Comparison of ENCODE assay signal across 4 mouse cellular contexts in the genomic region with DNA sequence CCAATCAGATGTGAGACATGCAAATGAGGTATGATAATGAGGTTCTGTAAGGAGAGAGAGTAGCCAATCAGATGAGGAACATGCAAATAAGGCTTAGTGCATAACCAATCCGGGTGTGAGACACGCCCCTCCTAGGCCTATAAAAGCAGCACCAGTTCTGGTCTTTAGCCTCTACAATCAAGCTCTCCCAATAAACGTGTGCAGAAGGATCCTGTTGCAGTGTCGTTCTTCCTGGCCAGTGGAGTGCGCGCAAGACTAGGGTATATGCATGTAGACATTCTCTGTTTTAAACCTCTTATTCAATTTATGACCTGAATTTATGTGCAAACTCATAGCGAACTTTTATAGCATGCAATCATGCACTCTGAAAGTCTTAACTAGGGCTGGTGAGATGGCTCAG. TPM values are rescaled to one million over a fixed set of nuclear protein-coding genes. Genes with fewer than 3 reads are reported as not detected.
DNase-seq lines count a peak whose midpoint lies in the region; TF ChIP-seq lines count a peak whose summit lies in the region.
"Not testable (repeated sequence)": the region's sequence is repeated elsewhere in the genome, so short reads cannot be mapped to it uniquely, and the experiment has no call there.
"Had no signal": no experiment of that assay in that cellular context is flagged by ENCODE, and none has a peak within 500 bp of the region (broad histone marks: within the 10 kb centered on the region; RNA-seq: fewer than 3 reads in every experiment).

No protein-coding gene starts in this region.

- TF ChIP-seq CTCF in MEL (IDR thresholded peaks at IDR 0.05 in 2 of 3, conservative IDR thresholded peaks at IDR 0.05 in 1 of 3; ENCODE audit: control insufficient read depth in 1 of 3, insufficient read depth in 1 of 3, low read depth in 2 of 3, low read length in 3 of 3, poor library complexity in 1 of 3, severe bottlenecking in 1 of 3): not testable (repeated sequence)

- not testable (repeated sequence) for TF ChIP-seq RAD21 in MEL (IDR thresholded peaks at IDR 0.05; ENCODE audit: low read depth, low read length)

- H3K9ac ChIP-seq in MEL (ENCODE audit: control insufficient read depth, low read depth, low read length, poor library complexity, severe bottlenecking): not testable (repeated sequence)

- not testable (repeated sequence) for H3K27ac ChIP-seq in MEL (ENCODE audit: control insufficient read depth, low read depth, low read length)

- H3K4me1 ChIP-seq in MEL (ENCODE audit: control insufficient read depth in 1 of 2, insufficient read depth in 2 of 2, low read length in 2 of 2): not testable (repeated sequence)

- H3K4me3 ChIP-seq in MEL (ENCODE audit: control insufficient read depth in 1 of 2, insufficient read depth in 1 of 2, low read depth in 2 of 2, low read length in 2 of 2): not testable (repeated sequence)

- TF ChIP-seq POLR2A in MEL (IDR thresholded peaks at IDR 0.05; ENCODE audit: control insufficient read depth in 1 of 2, insufficient read depth in 1 of 2, low read depth in 1 of 2, low read length in 2 of 2, poor library complexity in 1 of 2): peak in 1 of 2 experiments; percentile 52; a peak in 1 of 4 replicates

- TF ChIP-seq EP300 in MEL (IDR thresholded peaks at IDR 0.05; ENCODE audit: low read depth in 1 of 2, low read length in 2 of 2): not testable (repeated sequence)

- H3K36me3 ChIP-seq in MEL (ENCODE audit: control insufficient read depth in 1 of 2, insufficient read depth in 2 of 2, low read length in 2 of 2): not testable (repeated sequence)

- not testable (repeated sequence) for H3K79me2 ChIP-seq in MEL (ENCODE audit: control insufficient read depth, insufficient read depth, low read length, poor library complexity)

- not testable (repeated sequence) for H3K27me3 ChIP-seq in MEL (ENCODE audit: control insufficient read depth in 1 of 2, insufficient read depth in 2 of 2, low read length in 2 of 2)

- not testable (repeated sequence) for H3K9me3 ChIP-seq in MEL (replicated peaks; ENCODE audit: insufficient read depth, low read length)

- peak; percentile 48 for DNase-seq in MEL (ENCODE audit: low read depth, low spot score)
- DNase-seq in MEL-GATA-1-ER (ENCODE audit: extremely low read depth, low read depth): peak; percentile 7
- DNase-seq in R1 (ENCODE audit: low read depth, low spot score): peak; percentile 17

TF ChIP-seq in MEL, 35 proteins besides CTCF, POLR2A, EP300 and RAD21:
- TF ChIP-seq NELFE (IDR thresholded peaks at IDR 0.05; ENCODE audit: low read depth, low read length) (peak; percentile 53), TBP (IDR thresholded peaks at IDR 0.05; ENCODE audit: low read depth, low read length) (peak; percentile 84)

RNA-seq across cellular contexts. Expression of gene Naip1, which starts 32.7 kb away (rescaled TPM):
- not detected in 2 replicates for total RNA-seq in MEL (2012; rRNA removed)
- under 1 TPM in 1 of 2 experiments, not detected in 1; 0.01 TPM for polyA plus RNA-seq in MEL (2012; ENCODE audit: insufficient read depth in 1 of 2, insufficient read length in 2 of 2, low read depth in 1 of 2, low replicate concordance in 2 of 2, missing spikeins in 1 of 2)
- polyA plus RNA-seq: activated CD4-positive, CD25-positive, alpha-beta regulatory T cell, adult 4 months had no signal
